Mouse (Mus musculus) layer of hippocampus, postnatal 25 days (tissue): ENCODE results near the gene Tut4. TPM values are rescaled to one million over a fixed set of nuclear protein-coding genes. Genes with fewer than 3 reads are reported as not detected.

Source experiments
- DNase-seq, 2 experiments: peaks; one replicate each; pipeline ENCODE4 v3.0.0; 2022; ENCODE audit warnings: mixed read lengths in 2 of 2, low spot score in 1 of 2; ENCODE audit errors: extremely low spot score in 1 of 2
- total RNA-seq, 2 experiments: library from RNA; stranded (reverse); gene quantifications; 2 replicates each; pipeline ENCODE4 v1.2.3; 2021

The Tut4 gene
- 10 to 100 TPM; 28.0 to 42.2 TPM for total RNA-seq

DNA sequence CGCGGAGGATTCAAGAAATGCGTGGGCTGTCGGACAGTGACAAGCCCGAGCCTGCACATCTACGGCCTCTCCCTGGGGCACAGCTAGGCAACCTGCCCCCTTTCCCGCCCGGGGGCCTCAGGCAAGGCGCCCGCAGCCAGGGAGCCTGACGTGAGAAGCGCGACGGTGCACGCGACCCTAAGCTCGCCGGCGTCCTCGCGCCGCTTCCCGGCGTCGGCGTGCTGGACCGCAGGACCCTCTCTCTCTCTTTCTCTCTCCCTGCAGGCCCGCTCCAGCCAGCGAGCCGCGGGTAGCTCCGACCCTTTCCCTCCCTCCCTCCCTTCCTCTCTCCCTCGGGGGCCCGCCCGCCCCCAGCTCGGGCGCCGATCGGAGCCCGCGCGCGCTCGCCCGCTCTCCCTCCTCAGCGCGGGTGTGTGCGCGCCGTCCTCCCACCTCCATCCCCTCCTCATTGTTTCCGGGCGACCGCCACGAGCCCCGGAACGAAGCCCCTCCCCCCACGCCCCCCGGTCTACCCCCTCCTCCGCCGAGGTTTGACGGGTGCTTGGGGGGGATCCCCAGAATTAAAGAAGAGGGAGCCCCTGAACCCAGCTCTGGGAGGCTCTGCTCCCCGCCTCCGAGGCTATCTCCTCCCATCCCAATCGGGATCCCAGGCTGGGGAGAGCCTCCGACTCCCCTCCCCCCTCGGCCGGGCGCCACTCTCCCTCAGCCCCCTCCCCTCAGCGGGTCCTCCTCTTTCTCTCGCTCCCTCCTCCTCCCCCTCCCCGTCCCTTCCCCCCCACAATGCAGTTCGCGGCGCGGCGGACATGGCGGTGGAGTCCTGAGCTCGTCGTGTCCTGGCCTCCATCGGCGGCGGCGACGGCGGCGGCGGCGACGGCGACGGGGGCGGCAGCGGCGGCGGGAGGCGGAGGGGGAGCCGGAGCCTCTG, at the start of gene Tut4:
Gene Tut4, plus strand, starts transcription at position 196 of the 925 bp plus-strand sequence.
- peak; percentile 78 to 84 for DNase-seq

DNA sequence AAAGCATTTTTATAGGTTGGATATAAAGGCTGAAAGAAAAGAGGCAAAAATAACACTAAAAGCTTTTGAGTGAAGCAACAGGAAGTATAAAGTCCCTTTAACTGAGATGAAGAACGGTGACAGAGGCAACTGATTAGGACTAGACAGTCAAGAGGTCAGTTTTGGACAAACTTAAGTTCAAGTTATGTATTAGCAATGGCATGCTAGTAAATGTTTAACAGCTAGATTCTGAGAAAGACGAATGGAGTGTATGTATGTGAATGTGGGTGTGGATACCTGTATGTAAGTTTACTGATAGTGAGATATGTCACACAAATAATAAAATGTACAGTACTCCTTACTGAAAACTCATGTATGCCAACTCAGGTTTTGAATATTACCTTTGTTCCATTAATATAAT, 34.6 kb upstream of the Tut4 start:
- DNase-seq, result no peak

DNA sequence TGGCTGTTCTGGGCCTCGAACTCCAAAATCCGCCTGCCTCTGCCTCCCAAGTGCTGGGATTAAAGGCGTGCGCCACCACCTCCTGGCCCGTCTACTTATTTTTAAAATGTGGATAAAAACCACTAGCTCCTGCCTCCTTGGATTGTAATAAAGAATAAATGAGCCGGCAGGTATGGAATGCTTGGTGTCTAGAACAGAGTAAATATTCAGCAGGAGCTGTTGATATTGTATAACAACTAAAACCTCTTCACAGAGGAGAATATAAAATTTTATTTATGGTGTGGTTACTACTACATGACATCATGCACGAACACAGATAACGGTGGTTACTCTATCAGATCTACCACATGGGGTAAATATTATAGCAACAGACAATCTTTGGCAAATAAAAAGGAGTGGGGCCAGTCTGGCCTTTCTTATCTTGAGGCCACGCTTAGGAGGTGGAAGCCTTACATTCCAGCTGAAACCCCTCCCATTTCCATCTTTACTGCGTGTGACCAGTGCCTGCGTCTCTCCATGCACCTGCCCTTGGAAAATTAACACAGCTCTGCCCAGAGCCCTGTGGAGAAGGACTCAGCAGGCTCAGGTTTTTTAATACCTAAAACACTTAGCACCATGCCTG, 31.4 kb upstream of the Tut4 start:
- no peak for DNase-seq

DNA sequence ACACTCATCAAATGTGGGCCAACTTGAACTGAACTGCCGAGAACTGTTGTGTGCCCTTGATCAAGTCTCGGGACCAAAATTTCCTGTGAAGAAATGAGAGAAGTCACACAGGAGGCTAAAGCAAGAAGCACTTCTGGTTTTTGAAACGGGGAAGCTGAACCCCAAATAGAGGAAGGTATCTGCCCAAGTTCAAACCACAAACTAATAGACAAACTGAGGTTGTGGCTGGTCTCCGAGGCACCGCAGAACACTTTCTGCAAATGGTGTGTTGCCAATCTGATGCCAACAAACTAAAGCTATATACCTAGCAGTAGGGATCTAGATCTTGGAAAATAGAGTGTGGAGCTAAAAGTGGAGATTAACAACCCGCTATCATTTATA, 30.9 kb upstream of the Tut4 start:
- DNase-seq, result no peak

DNA sequence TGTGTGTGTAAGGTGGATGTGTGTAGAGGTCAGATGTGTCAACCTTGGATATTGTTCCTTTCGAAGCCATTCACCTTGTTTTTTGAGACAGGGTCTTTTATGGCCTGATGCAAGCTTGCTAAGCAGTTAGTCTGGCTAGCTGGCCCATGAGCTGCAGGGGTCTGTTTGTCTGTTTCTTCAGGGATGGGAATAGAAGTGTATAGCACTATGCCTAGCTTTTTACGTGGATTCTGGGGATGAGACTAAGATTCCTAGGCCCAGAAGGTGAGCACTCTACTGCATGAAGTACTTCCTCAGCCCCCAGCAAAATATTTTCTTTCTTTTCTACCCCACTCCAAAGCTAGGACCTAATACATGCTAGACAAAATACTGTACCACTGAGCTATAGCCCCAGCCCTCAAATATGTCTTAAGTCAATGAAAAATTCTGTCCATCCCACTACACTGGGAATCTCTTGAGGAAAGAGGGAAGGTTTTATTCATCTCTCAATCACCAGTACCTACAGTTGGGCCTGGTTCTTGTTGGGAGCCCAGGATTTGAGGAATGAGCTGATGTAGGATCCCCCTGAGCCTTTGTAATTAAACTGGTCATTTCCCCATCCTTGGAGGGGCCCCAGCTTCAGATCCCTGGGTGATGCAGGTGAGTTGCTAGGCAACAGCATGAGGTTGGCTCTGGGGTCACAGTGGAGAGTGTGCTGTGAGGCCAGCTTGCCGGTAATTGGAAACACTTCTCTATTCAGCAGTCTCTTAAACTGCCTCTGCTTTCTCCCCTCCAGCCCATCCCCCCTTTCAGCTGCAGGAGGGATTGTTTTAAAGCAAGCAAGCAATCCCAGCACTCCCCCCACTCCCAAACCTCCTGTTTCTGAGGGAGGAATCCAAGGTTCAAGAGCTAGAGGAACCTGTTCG, 28.3 kb upstream of the Tut4 start:
- no peak for DNase-seq

DNA sequence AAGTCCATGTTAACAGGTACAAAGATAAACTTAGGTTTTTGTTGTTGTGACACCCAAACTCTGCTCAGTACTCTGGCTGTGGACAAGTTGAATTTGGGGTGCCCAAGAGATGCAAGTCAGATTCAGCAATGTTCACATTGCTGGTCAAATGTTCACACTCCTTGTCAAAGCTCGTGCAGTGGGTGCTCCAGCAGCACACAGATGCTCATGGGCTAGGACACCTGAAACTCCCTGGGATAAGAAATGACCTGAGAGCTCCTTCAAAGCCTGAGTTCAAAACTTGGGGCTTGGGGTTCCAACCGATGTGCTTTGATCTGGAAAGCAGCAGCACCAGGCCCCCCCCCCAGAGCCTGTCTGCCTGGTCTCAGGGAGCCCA, 27.7 kb upstream of the Tut4 start:
- no peak for DNase-seq

DNA sequence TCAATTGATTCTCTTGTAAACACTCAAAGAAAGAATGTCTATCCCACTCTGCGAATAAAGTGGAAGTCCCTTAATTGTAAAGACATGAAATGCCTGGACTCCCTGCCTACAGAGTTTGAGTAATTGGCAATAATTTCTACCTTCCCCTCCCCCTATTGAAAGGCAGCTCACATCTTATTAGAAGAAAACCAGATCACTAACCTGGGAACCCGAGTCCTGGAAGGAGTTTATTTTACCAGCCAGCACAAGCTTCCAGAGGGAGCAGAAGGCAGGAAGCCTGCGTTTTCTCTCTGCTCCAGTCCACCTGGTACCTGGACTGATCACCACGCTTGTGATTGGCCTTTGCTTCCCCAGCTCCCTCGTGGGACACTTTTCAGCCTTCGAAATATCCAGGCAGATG, 25.9 kb upstream of the Tut4 start:
- DNase-seq, result no peak

DNA sequence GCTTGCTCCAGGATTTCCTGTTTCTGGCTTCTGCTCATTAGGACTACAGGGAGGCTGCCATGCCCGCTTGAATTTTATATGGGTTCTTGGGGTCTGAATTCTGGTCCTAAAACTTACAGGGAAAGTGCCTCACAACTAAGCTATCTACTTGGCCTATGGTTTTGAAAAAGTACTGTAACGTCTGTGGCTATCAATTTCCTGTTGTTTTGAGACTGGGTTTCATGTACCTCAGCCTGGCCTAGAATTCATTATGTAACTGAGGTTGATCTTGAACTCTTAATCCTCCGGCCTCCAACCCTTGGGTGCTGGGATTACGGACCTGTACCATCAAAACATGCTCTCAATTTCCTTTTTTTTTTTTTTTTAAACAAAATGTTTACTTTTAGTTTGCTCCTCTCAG, 25.0 kb upstream of the Tut4 start:
- DNase-seq, result no peak

DNA sequence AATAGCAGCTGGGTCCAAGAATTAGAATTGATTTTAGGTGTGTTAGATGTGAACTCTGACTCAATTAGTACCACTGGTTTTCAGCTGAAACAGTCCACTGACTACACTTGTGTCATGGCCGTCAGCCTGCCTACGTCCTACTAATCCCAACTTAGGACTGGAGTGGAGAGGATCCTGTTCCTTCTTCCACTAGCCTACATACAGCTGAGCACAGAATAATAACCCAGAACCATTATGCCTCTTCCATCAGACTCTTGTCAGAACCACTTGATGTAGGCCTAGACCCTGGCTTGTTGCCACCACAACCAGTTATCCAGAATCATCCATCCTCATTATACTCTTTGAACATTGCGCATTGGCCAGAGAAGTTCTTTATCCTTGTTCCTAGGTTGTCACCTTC, 24.4 kb upstream of the Tut4 start:
- DNase-seq, result no peak

DNA sequence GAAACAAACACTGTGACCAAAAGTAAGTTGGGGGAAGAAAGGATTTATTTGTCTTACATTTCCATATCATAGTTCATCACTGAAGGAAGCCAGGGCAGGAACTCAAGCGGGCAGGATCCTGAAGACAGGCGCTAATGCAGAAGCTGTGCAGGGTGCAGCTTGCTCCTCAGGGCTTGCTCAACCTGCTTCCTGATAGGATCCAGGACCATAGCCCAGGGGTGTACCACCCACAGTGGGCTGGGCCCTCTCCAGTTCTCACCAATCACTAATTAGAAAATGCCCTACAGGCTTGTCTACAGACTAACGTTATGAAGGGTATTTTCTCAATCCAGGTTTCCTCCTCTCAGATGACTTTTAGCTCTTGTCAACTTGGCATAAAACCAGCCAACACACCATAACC, 23.6 kb upstream of the Tut4 start:
- no peak for DNase-seq

DNA sequence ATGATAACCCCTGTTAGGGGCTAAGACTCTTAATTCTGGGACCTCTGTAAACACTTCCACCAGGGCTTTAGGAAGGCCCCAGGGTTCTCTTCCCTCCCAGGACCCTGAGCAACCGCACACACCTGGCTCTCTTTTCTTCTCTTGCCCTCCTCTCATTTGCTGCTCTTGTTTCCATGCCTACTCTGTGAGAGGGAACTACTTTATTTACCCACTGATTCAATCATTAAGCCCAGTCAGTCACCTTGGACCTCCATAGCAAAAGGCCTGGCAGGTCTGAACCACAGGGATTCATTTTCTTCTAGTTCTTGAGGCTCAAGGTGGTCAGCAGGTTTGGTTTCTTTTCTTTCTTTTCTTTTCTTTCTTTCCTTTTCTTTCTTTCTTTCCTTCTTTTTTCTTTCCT, 23.0 kb upstream of the Tut4 start:
- no peak for DNase-seq

DNA sequence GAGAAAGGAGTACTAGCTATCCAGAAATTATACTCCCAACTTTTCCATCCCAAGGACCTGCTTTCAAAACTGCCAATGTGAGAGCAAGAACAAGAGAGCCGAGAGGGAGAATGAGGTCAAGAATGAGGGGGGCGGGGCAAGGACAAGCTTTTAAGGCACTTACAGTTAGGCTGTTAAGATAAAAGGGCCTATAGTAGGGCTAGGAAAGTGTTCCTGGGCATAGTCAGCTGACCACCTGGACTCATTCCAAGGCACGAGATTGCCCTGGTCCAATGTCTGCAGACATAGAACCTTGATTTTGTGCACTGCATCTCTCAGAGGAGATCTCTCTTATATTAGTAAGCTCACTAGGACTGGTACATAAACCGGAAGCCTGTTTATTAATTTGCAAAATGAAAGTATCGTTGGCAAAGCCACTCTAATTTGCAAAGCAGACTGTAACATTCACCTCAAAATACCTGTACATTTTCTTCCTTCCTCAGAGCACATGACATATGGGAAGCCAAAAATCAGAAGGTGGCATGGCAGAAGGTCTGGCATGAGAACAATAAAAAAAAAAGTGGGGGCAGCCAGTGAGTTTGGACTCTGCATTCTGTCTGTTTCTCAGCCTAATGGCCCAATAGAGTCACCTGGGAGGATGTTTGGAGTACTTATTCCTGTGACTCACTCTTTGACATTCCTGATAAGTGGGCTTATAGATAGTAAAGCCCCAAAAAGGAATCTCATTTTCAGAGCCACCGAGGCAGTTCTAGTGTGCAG, 21.0 kb upstream of the Tut4 start:
- no peak for DNase-seq

DNA sequence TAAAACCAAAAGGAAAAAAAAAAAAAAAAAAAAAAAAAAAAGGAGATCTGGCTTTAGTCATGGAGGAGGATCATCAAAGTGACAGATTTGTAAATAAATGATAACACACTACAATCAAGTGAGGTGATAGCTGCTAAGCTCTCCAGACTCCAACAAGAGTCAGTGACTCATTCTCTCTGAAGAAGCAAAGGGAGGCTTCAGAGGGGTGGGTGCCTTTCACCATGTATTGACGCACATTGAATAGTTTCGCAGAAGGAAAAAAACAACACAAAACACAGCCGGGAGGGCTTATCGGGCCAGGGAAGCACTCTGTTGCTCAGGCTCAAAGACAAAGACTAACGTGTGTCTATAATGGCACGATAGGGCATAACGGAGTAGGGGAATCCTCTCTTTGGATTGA, 11.1 kb upstream of the Tut4 start:
- DNase-seq, result no peak

DNA sequence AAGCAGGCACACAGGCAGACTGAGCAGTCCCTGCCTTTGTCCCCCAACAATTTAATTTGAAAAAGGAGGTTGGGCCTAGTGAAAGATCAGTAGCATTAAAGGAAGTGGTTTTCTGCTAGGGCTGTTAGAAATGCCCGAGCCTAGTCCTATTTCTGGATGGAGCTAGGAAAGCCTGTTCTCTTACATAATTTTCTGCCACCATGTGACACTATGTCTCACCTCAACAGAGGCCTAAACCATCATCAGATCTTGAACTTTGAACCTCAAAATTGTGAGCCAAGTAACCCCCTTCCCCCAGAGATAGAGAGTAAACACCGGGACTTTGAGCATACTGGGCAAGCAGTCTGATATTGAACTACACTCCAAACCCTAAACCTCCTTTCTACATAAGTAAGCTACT, 3.2 kb upstream of the Tut4 start:
- DNase-seq, result no peak

DNA sequence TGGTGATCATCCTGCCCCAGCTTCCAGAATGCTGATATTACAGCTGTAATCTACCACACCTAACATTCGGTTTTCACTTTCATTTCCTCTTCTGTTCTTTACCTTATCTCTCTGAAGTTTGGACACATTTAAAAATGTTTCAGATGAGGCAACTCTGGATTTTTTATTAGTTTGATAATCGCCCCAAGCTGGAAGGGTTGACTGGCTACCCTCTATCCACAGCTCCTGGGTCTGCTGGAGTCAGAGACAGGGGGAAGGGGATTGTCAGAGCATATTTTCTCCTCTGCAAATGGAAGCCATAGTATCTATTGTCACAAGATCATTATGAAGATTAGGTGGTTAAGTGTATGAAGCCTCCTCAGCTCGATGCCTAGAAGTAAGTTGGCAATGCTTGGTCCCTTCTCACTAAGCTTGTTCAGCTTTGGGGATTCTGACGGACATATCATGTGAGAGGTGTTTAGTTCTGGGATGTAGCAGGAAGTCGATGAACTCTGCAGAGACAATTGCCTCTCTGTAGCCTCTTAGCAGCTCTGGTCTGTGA, 955 bp upstream of the Tut4 start:
- no peak for DNase-seq

DNA sequence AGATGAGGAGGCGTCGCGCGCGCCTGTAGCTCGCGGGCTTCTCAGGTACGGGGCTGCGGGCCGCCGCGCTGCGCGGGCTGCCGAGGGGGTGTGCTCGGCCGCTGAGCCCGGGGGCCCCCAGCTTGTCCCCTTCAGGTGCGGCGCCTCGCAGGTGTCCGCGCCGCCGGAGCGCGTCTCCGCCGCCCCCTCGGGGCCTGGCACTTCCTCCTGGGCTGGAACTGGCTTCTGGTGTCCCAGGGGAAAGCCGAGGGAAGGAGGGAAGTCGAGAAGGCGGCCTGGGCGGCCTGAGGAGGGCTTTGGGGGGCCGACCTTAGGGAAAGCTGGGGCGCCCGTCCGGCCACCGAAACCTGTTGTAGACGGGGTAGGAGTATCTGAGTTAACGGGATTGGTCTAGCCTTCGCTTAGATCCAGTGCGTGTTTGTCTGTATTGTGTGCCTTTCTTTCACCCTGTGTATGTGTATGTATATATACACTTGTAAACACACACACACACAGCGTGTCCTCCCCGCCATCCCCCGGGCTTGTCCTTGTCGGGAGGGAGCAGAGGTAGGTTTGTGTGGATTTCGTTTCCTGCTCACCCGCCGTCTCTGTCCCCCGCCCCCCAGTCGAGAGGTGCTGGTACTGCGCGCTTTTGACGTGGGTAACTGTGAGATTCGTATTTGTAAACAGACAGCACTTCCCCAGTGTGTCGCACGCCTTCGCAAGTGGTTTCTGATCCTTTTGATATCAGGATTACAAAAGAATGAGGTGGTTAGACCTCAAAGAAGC, 1.1 kb downstream of the Tut4 start:
- peak; percentile 15 to 42 for DNase-seq

DNA sequence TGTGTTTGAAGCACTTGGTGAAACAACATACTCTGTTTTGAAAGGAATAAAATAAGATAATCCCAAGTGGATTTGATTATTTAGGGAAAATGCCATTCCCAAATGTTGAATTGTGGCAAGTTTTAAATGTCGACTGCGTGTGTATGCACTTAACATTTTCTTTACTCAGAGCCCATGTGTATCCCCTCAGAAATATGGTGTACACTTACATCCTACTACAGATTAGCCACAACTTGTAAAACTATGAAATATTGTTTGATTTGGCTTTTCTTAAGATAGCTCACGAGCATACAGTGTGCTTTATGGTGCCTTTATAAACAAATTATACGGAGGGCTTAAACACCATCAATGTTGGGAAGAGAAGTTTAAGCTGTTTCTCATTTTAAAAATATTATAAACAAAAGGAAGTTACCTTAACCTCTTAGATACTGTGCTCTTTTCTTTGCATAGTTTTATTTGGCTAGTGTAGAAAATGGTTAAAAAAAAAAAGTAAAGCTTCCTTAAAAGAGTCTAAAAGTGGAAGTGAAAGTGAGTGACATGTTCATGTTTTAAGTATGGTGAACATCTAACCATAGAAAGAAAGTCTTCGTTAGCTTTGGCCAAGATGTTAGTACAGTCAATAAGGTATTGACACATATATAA, 2.2 kb downstream of the Tut4 start:
- DNase-seq, result no peak

DNA sequence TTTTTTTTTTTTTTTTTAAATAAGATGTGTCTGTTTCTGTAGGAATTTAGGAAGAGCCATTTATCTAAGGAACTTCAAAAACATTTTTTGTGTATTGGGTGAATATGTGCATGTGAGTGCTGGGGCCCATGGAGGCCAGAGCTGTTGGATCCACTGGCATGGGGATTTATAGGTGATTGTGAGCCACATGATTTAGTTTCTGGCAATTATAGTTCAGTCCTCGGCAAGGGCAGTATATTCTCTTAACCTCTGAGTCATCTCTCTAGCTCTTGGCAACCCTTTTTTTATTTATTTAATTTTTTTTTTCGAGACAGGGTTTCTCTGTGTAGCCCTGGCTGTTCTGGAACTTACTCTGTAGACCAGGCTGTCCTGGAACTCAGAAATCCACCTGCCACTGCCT, 14.4 kb downstream of the Tut4 start:
- DNase-seq, result no peak

DNA sequence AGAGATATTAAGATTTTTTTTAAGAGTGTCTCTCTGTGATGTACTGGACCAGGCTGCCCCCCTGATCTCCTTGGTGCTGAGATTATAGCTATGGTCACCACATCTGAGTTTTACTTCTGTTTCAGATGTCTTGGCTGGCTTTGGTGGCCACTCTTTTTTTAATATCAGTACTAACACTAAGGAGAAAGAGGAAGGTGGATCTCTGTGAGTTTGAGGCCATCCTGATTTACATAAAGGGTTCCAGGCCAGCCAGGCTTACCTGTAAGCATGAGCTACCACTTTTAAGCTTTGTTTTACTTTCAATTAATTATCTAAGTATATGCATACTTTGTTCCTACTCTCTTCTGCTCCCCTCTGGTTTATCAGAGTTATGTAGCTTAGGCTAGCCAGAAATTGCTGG, 23.6 kb downstream of the Tut4 start:
- no peak for DNase-seq
